Mouse (Mus musculus) right cerebral cortex, postnatal 25 days (tissue): ENCODE results near the gene Sh3bp5l.
"Not testable (repeated sequence)": the region's sequence is repeated elsewhere in the genome, so short reads cannot be mapped to it uniquely, and the experiment has no call there.

Experiments
- DNase-seq: peaks from one replicate; pipeline ENCODE4 v3.0.0; 2022

The Sh3bp5l gene

DNA sequence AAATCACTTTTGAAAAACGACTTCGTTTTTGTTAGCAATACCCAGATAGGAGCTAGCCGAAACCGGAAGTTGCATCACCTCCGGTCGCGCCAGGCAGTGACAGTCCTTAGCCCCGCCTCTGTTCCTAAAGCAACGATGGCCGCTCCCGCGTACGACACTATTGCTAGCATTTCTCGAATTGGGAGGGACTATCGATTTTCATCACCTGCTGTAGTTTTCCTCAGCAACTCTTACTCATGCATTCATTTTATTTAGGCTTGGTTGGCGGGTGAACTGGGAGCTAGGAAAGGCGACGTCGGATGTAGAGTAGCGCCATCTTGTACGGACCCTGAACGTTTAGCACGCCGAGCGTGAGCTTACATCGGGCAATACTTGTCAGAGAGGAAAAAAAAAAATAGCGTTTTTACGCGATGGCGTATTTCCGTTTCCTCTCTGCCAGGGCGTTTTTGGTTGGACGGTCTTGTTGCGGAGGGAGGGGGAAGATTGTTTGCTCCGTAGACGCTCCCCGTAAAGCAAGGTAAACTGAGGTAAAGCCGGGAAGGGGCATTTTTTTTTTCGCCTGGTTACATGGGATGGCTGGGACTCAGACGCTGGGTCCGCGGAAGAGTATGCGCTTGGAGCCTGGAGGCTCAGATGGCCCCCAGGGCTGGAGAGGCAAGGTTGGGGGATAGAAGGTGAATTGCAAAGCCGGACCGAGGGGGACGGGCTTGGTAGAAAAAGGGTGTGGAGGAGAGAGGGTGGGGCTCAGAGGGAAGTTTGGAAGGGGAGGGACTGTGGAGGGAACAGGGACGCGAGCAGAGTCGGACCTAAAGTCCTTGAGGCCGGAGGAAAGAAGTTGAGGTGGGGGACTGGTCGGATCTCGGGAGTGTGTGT lies at the start of gene Sh3bp5l, which contains the start of gene Zfp672:
TSS of gene Sh3bp5l (plus strand) at position 449 of the 873 bp plus-strand sequence.
TSS of gene Zfp672 (minus strand) at position 64 of the 873 bp plus-strand sequence.
- peak; percentile 90 for DNase-seq

DNA sequence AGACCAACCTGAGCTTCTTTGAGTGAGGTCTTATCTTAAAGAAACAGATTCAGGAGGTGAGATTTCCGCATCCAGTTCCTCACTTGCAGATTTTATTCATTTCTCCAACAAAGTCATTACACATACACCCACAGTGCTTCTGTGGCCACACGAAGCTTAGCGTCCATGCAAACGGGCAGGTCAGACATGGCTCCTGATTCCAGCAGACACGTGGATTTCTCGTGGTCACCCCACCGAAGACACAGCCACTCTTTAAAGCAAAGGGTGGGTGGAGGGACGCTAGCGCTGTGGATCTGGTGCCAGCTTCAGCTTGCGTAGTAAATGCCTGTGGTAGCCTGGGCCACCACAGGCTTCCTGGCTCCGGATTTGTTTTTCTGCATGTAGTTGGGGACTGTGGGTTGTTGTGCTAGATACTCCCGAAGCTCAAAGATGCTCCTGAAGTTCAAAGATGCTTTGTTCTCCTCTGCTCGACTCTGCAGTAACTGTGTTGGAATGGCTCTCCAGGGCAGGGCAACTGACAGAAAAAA lies 48.5 kb upstream of the Sh3bp5l start:
- DNase-seq = no peak

DNA sequence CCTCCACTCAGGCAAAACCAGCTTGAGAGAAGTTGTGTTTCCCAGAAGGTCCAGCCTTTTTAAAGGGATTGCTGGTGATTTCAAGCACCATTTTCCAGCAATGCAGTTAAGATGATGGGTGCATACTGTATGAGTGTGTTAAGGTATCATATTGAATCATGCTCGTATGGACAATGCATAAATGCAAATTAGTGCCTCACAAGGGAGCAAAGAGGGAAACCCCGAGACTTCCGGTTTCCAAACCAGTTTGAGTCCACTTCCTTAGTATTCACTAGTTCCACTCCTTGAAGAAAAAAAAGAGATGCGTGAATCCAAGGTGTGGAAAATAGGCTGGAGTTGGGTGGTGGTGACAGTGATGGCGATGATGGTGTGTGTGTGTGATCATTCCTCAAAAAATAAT lies 48.0 kb upstream of the Sh3bp5l start:
- no peak for DNase-seq

DNA sequence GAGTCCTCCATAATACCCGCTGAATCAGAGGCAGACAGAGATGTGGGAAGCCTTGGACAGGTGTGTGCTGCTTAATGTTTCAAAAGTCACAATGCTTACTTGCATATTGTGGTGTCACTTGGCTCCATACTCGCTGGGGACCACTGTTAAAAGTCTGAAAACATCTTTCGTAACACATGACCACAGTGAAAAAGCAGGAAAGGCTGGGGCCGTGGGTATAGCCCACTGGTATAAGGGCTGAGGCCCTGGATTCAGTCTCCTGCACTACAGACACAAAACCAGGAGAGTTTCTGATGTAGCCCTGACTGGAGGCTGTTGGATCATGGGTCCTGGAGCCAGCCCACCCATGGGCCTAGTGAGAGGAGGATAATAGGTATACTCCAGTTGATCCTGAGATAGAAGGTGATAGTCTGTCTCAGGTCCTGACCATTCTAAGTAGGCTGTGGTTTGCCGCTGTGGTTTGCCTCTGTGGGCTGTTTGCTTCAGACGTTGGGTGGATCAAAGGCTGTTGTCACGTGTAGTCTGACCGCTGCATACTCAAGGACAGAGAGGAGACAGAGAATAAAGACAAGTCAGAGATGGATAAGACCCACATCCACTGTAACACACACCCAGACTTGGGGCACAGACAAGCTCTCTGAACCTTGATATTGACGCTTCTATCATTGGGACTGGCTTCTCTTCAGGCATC lies 40.4 kb upstream of the Sh3bp5l start:
- no peak for DNase-seq

DNA sequence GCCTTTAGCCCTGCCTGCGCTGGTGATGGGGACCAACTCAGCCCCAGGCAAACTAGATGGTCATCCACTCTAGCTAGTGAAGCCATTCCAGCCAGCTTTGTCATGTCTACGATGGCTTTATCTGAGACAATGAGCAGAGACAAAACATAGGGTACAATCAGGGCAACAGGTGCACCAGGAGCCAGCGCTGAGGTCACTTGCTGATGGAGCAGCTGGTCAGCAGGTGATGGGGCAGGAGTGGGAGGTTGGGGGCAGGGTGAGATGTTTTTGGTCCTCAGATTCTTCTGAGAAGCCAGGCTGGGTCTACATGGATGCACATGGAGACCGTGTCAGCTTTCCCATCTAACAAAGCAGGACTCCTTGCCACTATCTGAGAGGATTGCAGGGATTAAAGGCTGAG lies 39.7 kb upstream of the Sh3bp5l start:
- DNase-seq = no peak

DNA sequence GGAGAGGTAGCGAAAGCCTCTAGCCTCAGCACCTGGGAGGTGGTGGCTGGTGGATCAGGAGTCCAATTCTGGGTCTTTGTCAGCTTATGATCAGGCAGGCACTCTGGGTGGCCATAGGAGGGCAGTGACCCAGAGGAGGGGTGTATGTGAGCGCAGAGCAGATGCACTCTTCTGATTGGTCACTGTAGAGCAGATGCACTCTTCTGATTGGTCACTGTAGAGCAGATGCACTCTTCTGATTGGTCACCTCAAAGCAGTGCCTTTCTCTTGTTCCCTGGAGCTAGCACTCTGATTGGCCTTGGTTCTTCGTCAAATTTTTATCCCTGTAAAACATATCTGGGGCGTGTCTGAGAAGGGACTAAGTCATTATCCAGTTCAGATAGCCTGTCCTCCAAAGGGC lies 37.7 kb upstream of the Sh3bp5l start:
- no peak for DNase-seq

DNA sequence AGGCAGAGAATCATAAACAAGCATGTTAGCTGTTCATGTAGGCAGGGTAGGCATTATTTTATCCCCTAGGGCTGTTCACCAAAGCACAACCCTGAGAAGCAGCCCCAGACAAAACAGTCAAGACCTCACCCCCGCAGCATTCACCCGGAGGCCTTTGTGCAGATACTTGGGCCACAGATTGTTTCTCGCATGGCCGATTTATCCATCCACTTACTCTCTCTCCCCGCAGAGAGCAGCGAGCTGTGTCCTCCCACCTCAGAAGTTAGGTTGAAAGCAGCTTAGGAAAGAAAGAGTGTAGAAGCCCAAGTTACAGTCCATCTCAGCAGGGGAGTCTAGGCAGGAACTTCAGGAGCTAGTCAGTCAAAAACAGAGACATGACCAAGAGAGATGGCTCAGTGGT lies 33.1 kb upstream of the Sh3bp5l start:
- no peak for DNase-seq

DNA sequence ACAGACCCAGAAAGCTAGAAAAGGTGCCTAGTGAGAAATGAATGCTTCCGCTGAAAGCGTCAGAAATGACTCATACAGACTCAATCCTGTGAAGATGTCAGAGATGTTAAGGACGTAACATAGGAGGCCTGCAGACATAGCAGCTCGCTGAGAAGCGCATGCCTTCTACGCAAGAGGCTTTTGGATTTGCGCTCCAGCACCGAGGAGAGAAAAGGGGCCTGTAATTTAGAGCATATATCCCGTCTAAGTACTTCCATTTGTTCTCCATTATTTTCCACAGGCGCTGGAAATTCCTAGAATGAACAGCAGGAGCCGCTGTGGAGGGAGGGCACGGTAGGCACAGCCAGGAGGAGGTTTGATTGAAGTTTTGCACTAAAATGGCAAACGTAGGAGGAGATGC lies 29.5 kb upstream of the Sh3bp5l start:
- DNase-seq = peak; percentile 66

DNA sequence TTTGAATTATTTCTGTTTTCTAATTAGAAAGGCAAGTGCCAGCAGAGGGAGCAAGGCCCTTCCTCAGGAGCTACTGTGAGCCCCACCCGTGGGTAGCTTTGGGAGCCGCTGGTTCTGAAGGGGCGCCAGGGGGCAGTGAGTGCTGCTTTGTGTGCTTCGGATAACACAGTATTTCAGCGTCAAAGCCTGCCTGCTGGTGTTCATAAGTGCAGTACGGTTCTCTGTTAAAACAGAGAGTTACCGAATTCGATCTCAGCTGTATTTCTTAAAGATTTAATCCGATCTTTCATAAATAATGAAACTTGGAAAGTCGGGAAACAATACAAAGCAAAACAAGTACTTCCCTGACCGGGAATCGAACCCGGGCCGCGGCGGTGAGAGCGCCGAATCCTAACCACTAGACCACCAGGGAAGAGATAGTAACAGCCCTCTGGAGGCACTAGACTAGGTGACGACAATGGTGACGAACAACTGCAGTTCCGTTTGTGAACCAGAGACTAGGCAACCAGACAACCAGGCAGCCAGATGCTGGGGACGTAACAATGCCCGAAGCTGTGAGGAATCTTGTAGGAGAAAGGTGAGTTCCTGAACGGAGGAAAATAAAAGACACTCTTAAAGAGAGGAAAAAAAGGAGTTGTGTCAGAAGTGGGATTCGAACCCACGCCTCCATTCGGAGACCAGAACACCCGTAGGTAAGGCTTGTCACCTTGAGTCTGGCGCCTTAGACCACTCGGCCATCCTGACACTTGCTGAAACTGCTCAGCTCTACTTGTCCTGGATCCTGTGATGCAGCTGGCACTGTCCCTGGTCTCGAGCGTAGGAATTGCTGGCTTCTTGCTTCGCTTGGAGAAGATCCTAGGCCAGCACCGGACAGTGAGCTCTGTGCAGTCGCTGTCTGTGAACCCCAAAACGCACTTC lies 28.4 kb upstream of the Sh3bp5l start:
- peak; percentile 99 for DNase-seq

DNA sequence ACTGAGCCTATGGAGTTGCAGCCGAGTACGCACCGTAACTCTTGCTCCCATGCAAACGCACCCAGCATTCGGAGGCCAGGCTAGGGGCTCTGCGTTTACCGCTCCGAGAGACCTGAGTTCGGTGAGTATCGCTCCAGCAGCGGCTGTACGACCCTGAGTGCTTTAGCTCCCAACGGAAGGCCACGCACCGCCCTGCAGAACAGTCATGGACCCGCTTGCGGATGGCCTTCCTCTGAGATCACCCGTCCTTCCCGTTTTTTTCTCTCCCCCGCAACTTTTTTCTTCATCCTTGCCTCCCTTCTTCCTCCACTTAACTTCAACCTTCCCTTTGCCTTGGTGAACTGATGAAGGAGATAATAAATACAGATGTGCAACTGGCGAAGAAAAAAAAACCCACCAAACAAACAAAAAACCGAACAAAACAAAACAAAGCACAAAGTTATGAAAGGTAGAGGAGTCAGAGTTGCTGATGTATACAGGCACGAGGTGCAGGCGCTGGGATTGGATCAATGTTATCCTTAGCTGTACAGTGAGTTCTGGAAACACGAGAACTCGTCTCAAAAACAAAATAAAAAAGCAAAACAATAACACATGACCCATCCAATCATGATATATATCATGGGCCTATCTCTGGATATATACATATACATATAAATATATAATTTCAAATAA lies 27.6 kb upstream of the Sh3bp5l start:
- DNase-seq = no peak

DNA sequence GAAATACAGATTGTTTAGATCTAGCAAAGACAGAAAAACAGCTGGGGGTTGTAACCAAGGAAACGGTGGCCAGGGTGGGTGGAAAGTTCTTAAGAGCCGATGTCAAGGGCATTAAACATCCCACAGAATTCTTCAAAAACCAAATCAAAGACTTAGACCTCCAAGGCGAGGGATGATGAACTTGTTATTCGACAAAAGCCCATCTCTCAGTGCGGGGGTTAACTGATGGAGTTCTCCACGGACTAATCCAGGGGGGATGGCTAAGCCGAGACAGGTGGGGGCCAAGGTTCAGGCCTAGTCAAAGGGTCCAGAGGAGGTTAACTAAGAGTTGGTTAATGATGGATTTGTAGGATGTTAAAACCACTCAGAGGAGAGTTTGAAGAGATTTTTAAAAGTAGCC lies 26.9 kb upstream of the Sh3bp5l start:
- no peak for DNase-seq

DNA sequence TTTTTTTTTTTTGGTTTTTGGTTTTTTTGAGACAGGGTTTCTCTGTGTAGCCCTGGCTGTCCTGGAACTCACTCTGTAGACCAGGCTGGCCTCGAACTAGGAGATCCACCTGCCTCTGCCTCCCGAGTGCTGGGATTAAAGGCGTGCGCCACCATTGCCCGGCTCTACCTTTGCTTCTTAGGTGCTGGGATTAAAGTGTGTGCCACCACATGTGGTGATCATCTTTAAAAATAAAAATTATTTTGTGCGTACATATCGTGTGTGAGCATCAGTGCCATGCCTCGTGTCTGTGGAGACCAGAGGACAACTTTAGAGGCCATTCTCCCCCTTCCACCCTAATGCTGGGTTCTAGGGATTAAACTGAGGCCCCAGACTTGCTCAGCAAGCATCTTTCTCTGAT lies 25.2 kb upstream of the Sh3bp5l start:
- not testable (repeated sequence) for DNase-seq

DNA sequence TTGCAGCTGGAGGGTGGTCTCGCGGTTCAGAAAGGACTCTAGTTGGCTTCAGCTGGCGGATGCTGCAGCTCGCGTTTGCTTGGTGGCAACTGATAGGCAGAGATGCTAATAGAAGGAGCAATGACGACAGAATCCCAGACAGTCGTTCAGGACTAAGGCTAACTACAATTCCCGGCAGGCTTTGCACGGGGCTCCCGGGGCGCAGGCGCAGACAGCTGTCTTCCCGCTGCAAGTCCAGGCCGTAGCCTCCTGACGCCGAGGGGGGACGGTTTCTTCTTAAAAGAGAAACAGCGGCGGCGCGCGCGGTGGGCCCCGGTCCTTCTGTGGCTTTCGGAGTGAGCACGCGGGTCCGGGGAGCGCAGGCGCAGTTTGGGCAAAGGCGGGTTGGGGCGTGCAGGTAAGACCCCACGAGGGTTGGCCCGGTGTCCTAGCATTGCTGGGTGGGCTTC lies 23.6 kb upstream of the Sh3bp5l start, which contains the start of gene Zfp692:
TSS of gene Zfp692 (plus strand) at position 210 of the 449 bp plus-strand sequence.
- peak; percentile 96 for DNase-seq

DNA sequence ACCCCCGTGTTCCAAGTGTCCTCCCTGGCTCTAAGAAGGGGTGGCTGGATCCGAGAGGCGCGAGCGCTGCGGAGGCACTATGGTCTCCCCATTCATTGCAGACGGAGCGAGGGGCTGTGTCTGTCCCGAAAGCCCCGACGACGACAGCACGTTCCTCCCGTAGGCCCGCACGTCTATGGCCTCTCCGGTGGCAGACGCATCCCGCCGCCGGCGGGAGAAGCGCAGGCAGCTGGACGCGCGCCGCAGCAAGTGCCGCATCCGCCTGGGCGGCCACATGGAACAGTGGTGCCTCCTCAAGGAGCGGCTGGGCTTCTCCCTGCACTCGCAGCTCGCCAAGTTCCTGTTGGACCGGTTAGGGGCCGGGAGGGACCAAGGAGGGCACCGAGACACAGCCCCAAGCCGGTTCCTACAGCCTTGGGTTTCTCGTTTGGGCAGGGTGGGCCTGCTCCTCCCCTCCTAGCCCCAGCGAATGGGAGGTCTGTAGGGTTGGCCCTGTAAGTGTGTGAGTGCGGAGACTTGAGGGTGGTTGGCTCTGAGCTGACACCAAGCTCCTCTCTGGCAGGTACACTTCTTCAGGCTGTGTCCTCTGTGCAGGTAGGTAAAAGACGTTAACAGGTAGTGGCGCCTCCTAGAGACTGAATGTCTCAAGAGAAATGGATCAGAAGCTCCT lies 23.0 kb upstream of the Sh3bp5l start:
- DNase-seq = peak; percentile 61

DNA sequence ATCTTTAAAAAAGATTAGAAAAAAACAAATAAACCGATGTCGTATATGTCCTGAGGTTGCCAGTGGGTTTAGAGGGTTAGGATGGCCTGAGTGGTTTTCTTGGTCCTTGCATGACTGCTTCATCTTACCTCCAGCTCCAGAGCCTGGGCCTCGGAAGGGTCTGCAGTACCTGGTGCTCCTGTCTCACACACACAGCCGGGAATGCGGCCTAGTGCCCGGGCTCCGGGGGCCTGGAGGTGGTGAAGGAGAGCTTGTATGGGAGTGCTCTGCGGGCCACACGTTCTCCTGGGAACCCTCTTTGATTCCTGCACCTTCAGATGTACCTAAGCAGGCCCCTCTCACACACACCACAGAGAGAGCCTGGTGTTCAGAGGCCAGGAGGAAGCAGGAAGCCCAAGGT lies 21.9 kb upstream of the Sh3bp5l start:
- no peak for DNase-seq

DNA sequence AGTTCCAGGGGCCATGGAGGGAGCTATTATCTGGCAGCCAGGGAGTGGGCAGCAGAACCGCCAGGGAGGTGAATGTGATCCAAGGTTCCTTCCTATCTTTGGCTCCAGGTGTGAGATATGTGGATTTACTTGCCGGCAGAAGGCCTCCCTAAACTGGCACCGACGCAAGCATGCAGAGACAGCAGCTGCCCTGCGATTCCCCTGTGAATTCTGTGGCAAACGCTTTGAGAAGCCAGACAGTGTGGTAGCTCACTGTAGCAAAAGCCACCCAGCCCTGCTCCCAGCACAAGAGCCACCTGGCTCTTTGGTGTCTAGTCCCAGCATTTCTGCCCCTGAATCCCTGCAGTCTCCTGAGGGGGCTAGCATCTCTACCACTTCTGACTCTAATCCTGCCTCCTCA lies 16.5 kb upstream of the Sh3bp5l start:
- DNase-seq = peak; percentile 38

DNA sequence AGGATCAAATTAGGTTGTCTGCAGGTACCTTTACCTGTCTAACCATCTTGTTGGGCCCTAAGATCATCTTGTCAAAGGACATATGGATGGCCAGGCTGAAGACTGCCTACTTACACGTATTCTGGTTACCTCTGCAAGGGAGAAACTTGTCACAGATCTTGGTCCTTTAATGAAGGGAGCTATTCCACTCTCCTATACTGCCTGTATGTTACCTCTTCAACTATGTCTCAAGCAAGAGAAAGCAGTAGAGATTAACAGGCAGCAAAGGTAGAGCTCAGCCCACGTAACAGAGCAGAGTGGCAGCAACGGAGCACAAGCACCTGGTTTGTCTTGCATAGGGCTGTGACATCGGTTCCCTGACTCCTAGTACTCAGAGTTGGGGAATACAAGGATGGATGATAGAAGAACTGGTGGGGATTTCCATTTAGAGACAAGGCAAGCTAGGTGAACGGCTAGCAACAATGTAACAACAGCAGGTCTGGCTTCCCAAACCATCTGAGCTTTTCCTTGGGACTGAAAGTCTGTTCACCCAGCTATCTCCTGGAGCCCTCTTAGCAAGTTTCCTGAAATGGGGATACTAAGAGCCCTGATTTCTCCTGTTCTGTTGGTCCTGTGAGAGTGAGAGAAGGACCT lies 14.9 kb upstream of the Sh3bp5l start:
- DNase-seq = no peak

DNA sequence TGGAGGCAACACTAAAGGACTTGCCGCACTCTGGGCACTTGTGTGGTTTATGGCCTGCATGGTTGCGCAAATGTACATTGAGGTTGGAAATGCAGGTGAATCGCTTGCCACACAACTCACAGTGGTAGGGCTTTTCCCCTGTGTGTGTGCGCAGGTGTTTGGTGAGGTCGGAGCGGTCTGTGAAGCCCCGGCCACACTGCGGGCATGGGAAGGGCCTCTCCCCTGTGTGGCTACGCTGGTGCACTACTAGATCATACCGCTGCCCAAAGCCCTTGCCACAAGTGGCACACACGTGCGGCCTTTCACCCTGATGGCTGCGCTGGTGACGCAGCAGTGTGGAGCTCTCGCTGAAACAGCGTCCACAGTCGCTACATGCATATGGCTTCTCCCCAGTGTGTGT lies 14.2 kb upstream of the Sh3bp5l start:
- DNase-seq = no peak

DNA sequence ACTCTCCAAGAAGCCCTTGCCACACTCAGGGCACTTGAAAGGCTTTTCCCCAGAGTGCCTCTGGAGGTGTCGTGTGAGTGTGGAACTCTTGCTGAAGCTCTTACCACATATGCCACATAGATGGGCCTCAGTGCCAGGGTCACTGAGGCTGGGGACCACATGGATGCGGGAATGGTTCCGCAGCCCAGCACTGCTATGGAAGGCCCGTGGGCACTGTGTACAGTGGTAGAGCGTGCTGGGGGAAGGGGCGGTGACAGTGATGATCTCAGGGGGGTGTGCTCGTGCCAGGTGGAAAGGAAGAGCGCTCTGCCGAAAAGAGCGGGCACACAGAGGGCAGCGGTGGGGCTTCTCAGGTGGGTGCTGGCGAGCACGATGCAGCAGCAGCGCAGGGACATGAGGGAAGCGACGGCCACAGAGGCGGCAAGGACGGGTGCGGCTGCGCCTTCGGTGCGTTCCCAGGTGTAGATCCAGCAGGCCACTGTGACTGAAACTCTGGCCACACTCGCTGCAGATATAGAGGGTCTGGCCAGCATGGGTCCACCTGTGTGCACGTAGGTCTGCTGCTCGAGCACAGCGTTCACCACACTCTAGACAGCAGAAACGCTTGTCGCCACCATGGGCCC lies 13.6 kb upstream of the Sh3bp5l start:
- DNase-seq = no peak

DNA sequence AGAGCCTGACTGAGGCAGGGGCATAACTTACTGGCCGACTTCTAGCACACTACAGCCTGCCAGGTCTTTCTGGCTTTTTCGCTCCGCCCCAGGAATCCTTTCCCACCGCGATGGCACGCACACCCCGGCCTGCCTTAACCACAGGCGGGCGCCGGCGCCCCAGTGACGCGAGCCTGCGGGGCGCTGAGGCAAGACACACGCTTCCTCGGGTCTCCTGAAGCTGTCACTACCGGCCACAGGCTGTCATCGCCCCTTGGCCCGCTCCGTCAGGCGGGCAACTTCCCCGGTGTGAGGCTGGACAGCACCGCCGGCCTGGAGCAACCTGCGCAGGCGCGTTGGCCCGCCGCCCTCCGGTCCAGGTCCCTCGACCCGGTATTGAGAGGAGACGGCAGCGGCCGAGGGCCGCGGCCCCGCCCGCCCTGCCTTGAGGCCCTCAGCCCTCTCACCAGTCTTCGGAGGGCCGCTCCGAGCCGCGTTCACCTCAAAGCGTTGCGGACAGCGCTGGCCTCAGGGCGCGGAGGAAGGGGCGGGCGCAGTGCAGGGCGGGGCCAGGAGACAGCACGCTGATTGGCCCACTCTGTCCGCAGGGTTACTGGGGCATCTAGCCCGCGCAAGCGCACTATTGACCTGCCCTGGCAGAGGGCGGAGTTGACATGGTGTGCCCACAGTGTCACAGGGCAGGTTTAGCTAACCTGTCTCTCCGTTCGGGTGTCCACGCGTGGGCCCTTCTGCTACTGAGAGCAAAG lies 7.5 kb upstream of the Sh3bp5l start:
- peak; percentile 96 for DNase-seq
